Mouse (Mus musculus) CH12.LX (cell line): Measurements from ENCODE around the gene Sbf2. TPM values are rescaled to one million over a fixed set of nuclear protein-coding genes. Genes with fewer than 3 reads are reported as not detected.

Experiments
- DNase-seq: peaks from one replicate; pipeline ENCODE4 v3.0.0-alpha.2; 2013; ENCODE audit errors: extremely low read depth
- H3K27ac ChIP-seq: 2 replicates; pipeline ENCODE4 v1.5.1; 2012; ENCODE audit warnings: low read depth, mild to moderate bottlenecking, control low read depth, moderate library complexity; ENCODE audit not compliant: insufficient read depth
- H3K27me3 ChIP-seq: replicated peaks from 2 replicates; pipeline ENCODE3; 2012; ENCODE audit warnings: inconsistent platforms
- H3K36me3 ChIP-seq, 2 experiments: replicated peaks in 1 of 2; 2 replicates each; pipeline versions ENCODE3 to v1.6.1; 2012; ENCODE audit warnings: inconsistent platforms in 1 of 2, low read length in 1 of 2, mild to moderate bottlenecking in 1 of 2, mixed read lengths in 1 of 2, moderate library complexity in 1 of 2; ENCODE audit not compliant: control insufficient read depth in 1 of 2, insufficient read depth in 1 of 2
- H3K4me1 ChIP-seq, 2 experiments: 2 replicates each; pipeline ENCODE4 v1.6.1; 2012; ENCODE audit warnings: inconsistent platforms in 1 of 2, moderate library complexity in 1 of 2; ENCODE audit not compliant: insufficient read depth in 2 of 2, control insufficient read depth in 1 of 2
- H3K4me2 ChIP-seq: 2 replicates; pipeline ENCODE4 v1.6.1; 2012; ENCODE audit warnings: low read depth, mild to moderate bottlenecking, control low read depth; ENCODE audit not compliant: poor library complexity, insufficient read depth, severe bottlenecking
- H3K4me3 ChIP-seq, 3 experiments: fragments of 150-350 bp in 1 of 3; sonication (generic) in 1 of 3; replicated peaks in 1 of 3; 2 replicates each; pipeline versions ENCODE3 to v1.5.1; 2011 to 2012; ENCODE audit warnings: low read depth in 2 of 3, low read length in 2 of 3, mild to moderate bottlenecking in 2 of 3, moderate library complexity in 2 of 3, control low read depth in 1 of 3, improper control_type of control experiment in 1 of 3, inconsistent platforms in 1 of 3, mixed read lengths in 1 of 3; ENCODE audit not compliant: poor library complexity in 1 of 3
- H3K79me2 ChIP-seq: replicated peaks from 2 replicates; pipeline ENCODE4 v1.6.1; 2012; ENCODE audit warnings: mild to moderate bottlenecking, moderate library complexity; ENCODE audit not compliant: control insufficient read depth, poor library complexity, insufficient read depth, severe bottlenecking; ENCODE audit errors: extremely low read depth
- H3K9ac ChIP-seq: 2 replicates; pipeline ENCODE4 v1.6.1; 2012; ENCODE audit warnings: low read depth, mild to moderate bottlenecking, control low read depth, moderate library complexity; ENCODE audit not compliant: insufficient read depth
- H3K9me3 ChIP-seq: replicated peaks from 2 replicates; pipeline ENCODE3; 2012; ENCODE audit warnings: low read length, inconsistent platforms, mixed read lengths
- BHLHE40 ChIP-seq: IDR thresholded peaks from 2 replicates; pipeline ENCODE4 v1.6.1; 2011; ENCODE audit warnings: mild to moderate bottlenecking, low read depth, low read length, improper control_type of control experiment
- CHD1 ChIP-seq: IDR thresholded peaks from 2 replicates; pipeline ENCODE4 v1.6.1; 2012; ENCODE audit warnings: low read depth, low read length, improper control_type of control experiment, inconsistent platforms
- CHD2 ChIP-seq: IDR thresholded peaks from 2 replicates; pipeline ENCODE4 v1.6.1; 2011; ENCODE audit warnings: low read length, improper control_type of control experiment
- CTCF ChIP-seq, 2 experiments: IDR thresholded peaks in 1 of 2; conservative IDR thresholded peaks in 1 of 2; 2 replicates each; pipeline ENCODE4 v1.5.1; 2011 to 2012; ENCODE audit warnings: low read depth in 2 of 2, low read length in 2 of 2, improper control_type of control experiment in 1 of 2, inconsistent platforms in 1 of 2, mild to moderate bottlenecking in 1 of 2, moderate library complexity in 1 of 2
- E2F4 ChIP-seq: IDR thresholded peaks from 2 replicates; pipeline ENCODE4 v1.6.1; 2011; ENCODE audit warnings: low read depth, low read length, improper control_type of control experiment; ENCODE audit not compliant: insufficient replicate concordance
- ELF1 ChIP-seq: IDR thresholded peaks from 2 replicates; pipeline ENCODE4 v1.6.1; 2014; ENCODE audit warnings: low read depth, mild to moderate bottlenecking, inconsistent platforms, low read length, improper control_type of control experiment
- EP300 ChIP-seq: IDR thresholded peaks from 2 replicates; pipeline ENCODE4 v1.6.1; 2011; ENCODE audit warnings: low read length, improper control_type of control experiment
- ETS1 ChIP-seq: conservative IDR thresholded peaks from 2 replicates; pipeline ENCODE4 v1.6.1; 2012; ENCODE audit warnings: low read depth, mild to moderate bottlenecking, inconsistent platforms, low read length, improper control_type of control experiment, moderate library complexity
- GABPA ChIP-seq: IDR thresholded peaks from 2 replicates; pipeline ENCODE4 v1.6.1; 2012; ENCODE audit warnings: low read depth, low read length, improper control_type of control experiment, inconsistent platforms; ENCODE audit not compliant: insufficient replicate concordance
- HCFC1 ChIP-seq: IDR thresholded peaks from 2 replicates; pipeline ENCODE4 v1.6.1; 2012; ENCODE audit warnings: low read depth, mild to moderate bottlenecking, inconsistent platforms, low read length, improper control_type of control experiment
- IRF4 ChIP-seq: IDR thresholded peaks from 2 replicates; pipeline ENCODE4 v1.6.1; 2014; ENCODE audit warnings: low read depth, mild to moderate bottlenecking, inconsistent platforms, low read length, improper control_type of control experiment
- JUN ChIP-seq: IDR thresholded peaks from 2 replicates; pipeline ENCODE4 v1.6.1; 2011; ENCODE audit warnings: low read depth, mild to moderate bottlenecking, low read length, improper control_type of control experiment, moderate library complexity; ENCODE audit not compliant: insufficient read depth
- JUND ChIP-seq: conservative IDR thresholded peaks from 2 replicates; pipeline ENCODE4 v1.6.1; 2011; ENCODE audit warnings: low read depth, low read length, improper control_type of control experiment
- KAT2A ChIP-seq: IDR thresholded peaks from 2 replicates; pipeline ENCODE4 v1.6.1; 2012; ENCODE audit warnings: low read length, improper control_type of control experiment, inconsistent platforms; ENCODE audit not compliant: insufficient replicate concordance
- MAFK ChIP-seq: IDR thresholded peaks from 2 replicates; pipeline ENCODE4 v1.6.1; 2011; ENCODE audit warnings: low read length, improper control_type of control experiment; ENCODE audit not compliant: insufficient replicate concordance
- MAX ChIP-seq: IDR thresholded peaks from 2 replicates; pipeline ENCODE4 v1.6.1; 2011; ENCODE audit warnings: low read length, improper control_type of control experiment
- MAZ ChIP-seq: IDR thresholded peaks from 2 replicates; pipeline ENCODE4 v1.6.1; 2012; ENCODE audit warnings: low read depth, mild to moderate bottlenecking, inconsistent platforms, low read length, improper control_type of control experiment, moderate library complexity
- MEF2A ChIP-seq: IDR thresholded peaks from 2 replicates; pipeline ENCODE4 v1.6.1; 2014; ENCODE audit warnings: low read depth, mild to moderate bottlenecking, inconsistent platforms, low read length, improper control_type of control experiment, borderline replicate concordance
- MXI1 ChIP-seq: IDR thresholded peaks from 2 replicates; pipeline ENCODE4 v1.6.1; 2011; ENCODE audit warnings: mild to moderate bottlenecking, low read depth, low read length, improper control_type of control experiment
- MYC ChIP-seq: IDR thresholded peaks from 2 replicates; pipeline ENCODE4 v1.6.1; 2011; ENCODE audit warnings: low read depth, mild to moderate bottlenecking, improper control_type of control experiment, low read length
- NELFE ChIP-seq: IDR thresholded peaks from 2 replicates; pipeline ENCODE4 v1.6.1; 2011; ENCODE audit warnings: low read depth, low read length, improper control_type of control experiment
- NRF1 ChIP-seq: IDR thresholded peaks from 2 replicates; pipeline ENCODE4 v1.6.1; 2014; ENCODE audit warnings: low read depth, mild to moderate bottlenecking, inconsistent platforms, low read length, improper control_type of control experiment, moderate library complexity
- PAX5 ChIP-seq: IDR thresholded peaks from 2 replicates; pipeline ENCODE4 v1.6.1; 2012; ENCODE audit warnings: low read length, inconsistent platforms, mixed read lengths
- POLR2A ChIP-seq: IDR thresholded peaks from 2 replicates; pipeline ENCODE4 v1.6.1; 2011; ENCODE audit warnings: low read depth, mild to moderate bottlenecking, improper control_type of control experiment, low read length
- POLR2AphosphoS2 ChIP-seq: IDR thresholded peaks from 2 replicates; pipeline ENCODE4 v1.6.1; 2011; ENCODE audit warnings: low read depth, low read length, improper control_type of control experiment
- RAD21 ChIP-seq: IDR thresholded peaks from 2 replicates; pipeline ENCODE4 v1.6.1; 2011; ENCODE audit warnings: low read depth, mild to moderate bottlenecking, low read length, improper control_type of control experiment, moderate library complexity
- RCOR1 ChIP-seq: conservative IDR thresholded peaks from 2 replicates; pipeline ENCODE4 v1.6.1; 2012; ENCODE audit warnings: low read depth, mild to moderate bottlenecking, inconsistent platforms, low read length, improper control_type of control experiment
- SIN3A ChIP-seq: IDR thresholded peaks from 2 replicates; pipeline ENCODE4 v1.6.1; 2012; ENCODE audit warnings: low read length, improper control_type of control experiment, inconsistent platforms
- SMC3 ChIP-seq: IDR thresholded peaks from 2 replicates; pipeline ENCODE4 v1.6.1; 2011; ENCODE audit warnings: low read depth, low read length, improper control_type of control experiment
- TBP ChIP-seq: conservative IDR thresholded peaks from 2 replicates; pipeline ENCODE4 v1.6.1; 2011; ENCODE audit warnings: low read depth, low read length, improper control_type of control experiment
- TCF12 ChIP-seq: IDR thresholded peaks from 2 replicates; pipeline ENCODE4 v1.6.1; 2014; ENCODE audit warnings: low read depth, mild to moderate bottlenecking, inconsistent platforms, low read length, improper control_type of control experiment
- UBTF ChIP-seq: IDR thresholded peaks from 2 replicates; pipeline ENCODE4 v1.6.1; 2012; ENCODE audit warnings: low read depth, mild to moderate bottlenecking, inconsistent platforms, low read length, improper control_type of control experiment, moderate library complexity
- USF1 ChIP-seq: IDR thresholded peaks from 2 replicates; pipeline ENCODE4 v1.6.1; 2014; ENCODE audit warnings: low read depth, mild to moderate bottlenecking, inconsistent platforms, low read length, improper control_type of control experiment
- USF2 ChIP-seq: conservative IDR thresholded peaks from 2 replicates; pipeline ENCODE4 v1.6.1; 2011; ENCODE audit warnings: low read depth, low read length, improper control_type of control experiment
- ZC3H11A ChIP-seq: IDR thresholded peaks from 2 replicates; pipeline ENCODE4 v1.6.1; 2012; ENCODE audit warnings: low read depth, mild to moderate bottlenecking, inconsistent platforms, low read length, improper control_type of control experiment
- ZKSCAN1 ChIP-seq: IDR thresholded peaks from 2 replicates; pipeline ENCODE4 v1.6.1; 2012; ENCODE audit warnings: low read depth, inconsistent platforms, low read length, improper control_type of control experiment, borderline replicate concordance
- ZMIZ1 ChIP-seq: IDR thresholded peaks from 2 replicates; pipeline ENCODE4 v1.6.1; 2012; ENCODE audit warnings: low read depth, mild to moderate bottlenecking, inconsistent platforms, low read length, improper control_type of control experiment
- ZNF384 ChIP-seq: IDR thresholded peaks from 2 replicates; pipeline ENCODE4 v1.6.1; 2012; ENCODE audit warnings: low read depth, low read length, improper control_type of control experiment, inconsistent platforms
- dilution Hi-C: fragments of 300-500 bp; cut with MboI; formaldehyde crosslinking; loops from 2 replicates; pipeline ENCODE4 v1.14.3; 2020; ENCODE audit warnings: low sequenced_read_pairs; ENCODE audit not compliant: extremely low pct_unique_long_range_greater_than_20kb, extremely low pct_ligation_motif_present
- in situ Hi-C: fragments of 300-500 bp; cut with MboI; formaldehyde crosslinking; loops from 3 replicates; pipeline ENCODE4 v1.14.3; 2019; ENCODE audit warnings: low sequenced_read_pairs, low pct_ligation_motif_present, low pct_unique_long_range_greater_than_20kb, mixed read lengths
- polyA plus RNA-seq: library from polyadenylated mRNA; unstranded; fragments of >175 nt; gene quantifications from 2 replicates; pipeline ENCODE4 v1.2.1, GENCODE M21; 2012; ENCODE audit warnings: low read depth; ENCODE audit not compliant: insufficient read length
- total RNA-seq, 2 experiments: library from RNA; depleted of rRNA; stranded (reverse); fragments of 300-350 nt in 1 of 2; fragments of >200 nt in 1 of 2; gene quantifications; 2 replicates each; pipeline ENCODE4 v1.2.3; 2012 to 2014

Sbf2 gene
- total and polyA plus RNA-seq, 3 experiments: 9.5 to 21.5 (median 11.4) TPM

GRCm38 (mm10) chr7:110362005-110362404 lies 252.7 kb downstream of the Sbf2 start:
- H3K79me2 ChIP-seq: no peaks in the 10 kb centered on the region; the same call in 1 of the 2 replicates
- no peak for TF ChIP-seq CTCF (conservative IDR thresholded peaks at IDR 0.05 in 1 of 2, IDR thresholded peaks at IDR 0.05 in 1 of 2; ENCODE audit: low read depth in 2 of 2, low read length in 2 of 2)
- peak; percentile 82 for TF ChIP-seq BHLHE40
- TF ChIP-seq ZMIZ1: no peak
- no peak for TF ChIP-seq GABPA
- peak; percentile 48 for TF ChIP-seq MAFK
- TF ChIP-seq EP300: peak; percentile 86
- TF ChIP-seq ELF1: no peak; the same call in 1 of the 2 replicates
- no peak for TF ChIP-seq POLR2AphosphoS2
- TF ChIP-seq TBP: no peak
- TF ChIP-seq E2F4: 0 out of 2 replicates have a peak, but pooled peaks have one; percentile 48
- no peak for TF ChIP-seq ZKSCAN1
- TF ChIP-seq ZNF384: peak; percentile 24; the same call in 1 of the 2 replicates
- peak; percentile 33; the same call in 1 of the 2 replicates for TF ChIP-seq JUN
- TF ChIP-seq MAZ: 0 out of 2 replicates have a peak, but pooled peaks have one; percentile 29
- no peak for TF ChIP-seq CHD1
- TF ChIP-seq MEF2A: peak; percentile 77
- peak; percentile 25; the same call in 1 of the 2 replicates for TF ChIP-seq MAX
- TF ChIP-seq CHD2: peak; percentile 44; the same call in 1 of the 2 replicates
- TF ChIP-seq SIN3A: peak; percentile 52; the same call in 1 of the 2 replicates
- peak; percentile 73; the same call in 1 of the 2 replicates for TF ChIP-seq RCOR1
- TF ChIP-seq USF2: no peak
- TF ChIP-seq TCF12: peak; percentile 68
- TF ChIP-seq KAT2A: no peak
- TF ChIP-seq NRF1: no peak
- TF ChIP-seq IRF4: 0 out of 2 replicates have a peak, but pooled peaks have one; percentile 68
- TF ChIP-seq RAD21: no peak; the same call in none of the 2 replicates
- TF ChIP-seq PAX5: no peak
- peak; percentile 60; the same call in 1 of the 2 replicates for TF ChIP-seq MXI1
- peak; percentile 77 for TF ChIP-seq ETS1
- TF ChIP-seq ZC3H11A: no peak
- no peak for TF ChIP-seq UBTF
- TF ChIP-seq HCFC1: no peak
- TF ChIP-seq JUND: 0 out of 2 replicates have a peak, but pooled peaks have one; percentile 34
- no peak for TF ChIP-seq USF1
- no peak; the same call in 1 of the 2 replicates for TF ChIP-seq SMC3
- no peak for TF ChIP-seq POLR2A
- TF ChIP-seq MYC: peak; percentile 56; the same call in 1 of the 2 replicates
- TF ChIP-seq NELFE: no peak
- TF ChIP-seq, all 38 proteins: peak for 18
- Histone ChIP-seq H3K27ac (peak overlapping the region; percentile 75), H3K4me3 (peak overlapping the region in 1 of 3 experiments; percentile 4), H3K9me3 (no peaks in the 10 kb centered on the region), H3K9ac (peak overlapping the region; percentile 33), H3K27me3 (no peaks in the 10 kb centered on the region), H3K36me3 (peaks cover under 1 to 34% of the 10 kb centered on the region in 2 experiments), H3K4me2 (peak overlapping the region; percentile 76), H3K4me1 (peaks cover 6 to 32% of the 10 kb centered on the region in 2 experiments; a peak in 3 of 4 replicates)
- dilution Hi-C loops (no loop called here), in situ Hi-C loops (no loop called here)
- DNase-seq: peak; percentile 65
